ENCODE assay signal across 25 mouse cellular contexts in genomic region chr5:62723261-62724105, GRCm38 (mm10). TPM values are rescaled to one million over a fixed set of nuclear protein-coding genes. Genes with fewer than 3 reads are reported as not detected.
DNase-seq lines count a peak whose midpoint lies in the region; ATAC-seq and TF ChIP-seq lines count a peak whose summit lies in the region.
"Had no signal": no experiment of that assay in that cellular context is flagged by ENCODE, and none has a peak within 500 bp of the region (broad histone marks: within the 10 kb centered on the region; RNA-seq: fewer than 3 reads in every experiment).

No protein-coding gene starts in this region.

- no peak for TF ChIP-seq CTCF in layer of hippocampus, adult 2 months (conservative IDR thresholded peaks at IDR 0.05)

- H3K4me3 ChIP-seq in layer of hippocampus, adult 2 months = no peak overlapping the region
- H3K4me3 ChIP-seq: forebrain, embryonic 15.5 days; heart, embryonic 10.5 days; intestine, embryonic 15.5 days; kidney, embryonic 15.5 days; limb, embryonic 10.5 days; stomach, embryonic 15.5 days had no signal

- peak; percentile 89 for ATAC-seq in activated CD4-positive, CD25-positive, alpha-beta regulatory T cell, adult 4 months
- ATAC-seq: forebrain, embryonic 15.5 days; intestine, embryonic 15.5 days; liver, postnatal 0 days; lung, postnatal 0 days; midbrain, embryonic 16.5 days had no signal

- DNase-seq in adrenal gland, postnatal 10 days = peak; percentile 7
- DNase-seq in adrenal gland, adult 8-10 months = no peak
- DNase-seq in layer of hippocampus, adult 2 months (ENCODE audit: low spot score in 2 of 2) = no peak
- DNase-seq in layer of hippocampus, adult 11-12 months (ENCODE audit: low spot score) = no peak
- DNase-seq in embryo, embryonic 10 days (ENCODE audit: low spot score) = no peak
- no peak for DNase-seq in right cerebral cortex, adult 2 months (ENCODE audit: low spot score in 2 of 2)
- DNase-seq: cerebellum, adult 11 months; cerebellum, adult 9-11 months; embryo, embryonic 11 days; heart, postnatal 4 days; liver; liver, postnatal 0 days; right cerebral cortex, postnatal 4 days; thymus, postnatal 36 days had no signal

- H3K27ac ChIP-seq in layer of hippocampus, adult 2 months = 0 out of 2 replicates have a peak overlapping the region, but pooled peaks have one; percentile 20
- H3K27ac ChIP-seq: forebrain, embryonic 15.5 days; heart, embryonic 10.5 days; hindbrain, embryonic 14.5 days; intestine, embryonic 15.5 days; kidney, embryonic 15.5 days; limb, embryonic 10.5 days; macrophage; stomach, embryonic 15.5 days had no signal

RNA-seq across cellular contexts. Expression of gene Arap2, which starts 42.5 kb away (rescaled TPM):
- 1 to 10 TPM; 7.8 to 9.6 TPM for total RNA-seq in adrenal gland, postnatal 10 days (2021)
- total RNA-seq in adrenal gland, adult 8-10 months (2022) = 1 to 10 TPM; 4.0 to 6.8 (median 5.0) TPM
- total RNA-seq in layer of hippocampus, adult 2 months (2021) = 10 to 100 TPM; 48.6 to 49.8 TPM
- polyA plus RNA-seq in activated CD4-positive, CD25-positive, alpha-beta regulatory T cell, adult 4 months (2017; shearing (Covaris generic)) = 10 to 100 TPM; 19.5 to 27.0 TPM

Comparison
In these comparisons a context has a peak if more than half of its experiments do, and no peak if none do; other contexts are left out.
1. RNA of gene Arap2, which starts 42.5 kb away (total RNA-seq): 48.6 to 49.8 TPM in layer of hippocampus, adult 2 months; 7.8 to 9.6 TPM in adrenal gland, postnatal 10 days and 4.0 to 6.8 TPM in adrenal gland, adult 8-10 months; every median in the first group is over 4 times any median in the second.